Mouse (Mus musculus): ENCODE data around the gene Prmt1.

Prmt1 gene

GRCm38 (mm10) chr7:44983944-44984832, 2.2 kb downstream of the Prmt1 start:
- intact Hi-C loops (cut with DNase I), result loop anchor here (2.0 kb wide), 1 partner anchor 83 kb away; no protein-coding TSS in a partner anchor

- intact Hi-C loops (cut with DNase I), result loop anchor here (2.0 kb wide), 1 partner anchor 84 kb away; no protein-coding TSS in a partner anchor
These were observed 3.3 kb downstream of the Prmt1 start for GRCm38 (mm10) chr7:44983085-44983484.

- intact Hi-C loops (cut with DNase I), result no loop called here
These were observed 4.8 kb downstream of the Prmt1 start for GRCm38 (mm10) chr7:44981539-44981938.

GRCm38 (mm10) chr7:44978300-44978699, 8.1 kb downstream of the Prmt1 start:
- intact Hi-C loops (cut with DNase I), result no loop called here

- intact Hi-C loops (cut with DNase I), result no loop called here
These were observed 11.3 kb downstream of the Prmt1 start for GRCm38 (mm10) chr7:44975117-44975419.

GRCm38 (mm10) chr7:44974383-44975116, 11.8 kb downstream of the Prmt1 start, which contains the start of gene Cpt1c:
Cpt1c (minus strand) TSS chr7:44974851.
- intact Hi-C loops (cut with DNase I), result no loop called here

GRCm38 (mm10) chr7:44973415-44974130, 12.8 kb downstream of the Prmt1 start:
- intact Hi-C loops (cut with DNase I), result no loop called here

- intact Hi-C loops (cut with DNase I), result no loop called here
These were observed 15.2 kb downstream of the Prmt1 start for GRCm38 (mm10) chr7:44971142-44971541.

- intact Hi-C loops (cut with DNase I), result no loop called here
These were observed 16.1 kb downstream of the Prmt1 start for GRCm38 (mm10) chr7:44970231-44970691.

GRCm38 (mm10) chr7:44966638-44967037, 19.7 kb downstream of the Prmt1 start:
- intact Hi-C loops (cut with DNase I), result no loop called here

GRCm38 (mm10) chr7:44965975-44966374, 20.4 kb downstream of the Prmt1 start:
- intact Hi-C loops (cut with DNase I), result no loop called here

- intact Hi-C loops (cut with DNase I), result loop anchor here (5.0 kb wide), 1 partner anchor 38 kb away; the partner anchor contains the start of gene Ap2a1
These were observed 21.4 kb downstream of the Prmt1 start for GRCm38 (mm10) chr7:44964990-44965389.

GRCm38 (mm10) chr7:44962831-44963230, 23.5 kb downstream of the Prmt1 start:
- intact Hi-C loops (cut with DNase I), result loop anchor here (5.0 kb wide), 1 partner anchor 36 kb away; the partner anchor contains the start of gene Ap2a1

GRCm38 (mm10) chr7:44962337-44962736, 24.0 kb downstream of the Prmt1 start:
- intact Hi-C loops (cut with DNase I), result loop anchor here (5.0 kb wide), 1 partner anchor 35 kb away; the partner anchor contains the start of gene Ap2a1

- intact Hi-C loops (cut with DNase I), result loop anchor here (5.0 kb wide), 1 partner anchor 33 kb away; the partner anchor contains the start of gene Ap2a1
These were observed 25.9 kb downstream of the Prmt1 start for GRCm38 (mm10) chr7:44960512-44960910.

- intact Hi-C loops (cut with DNase I), result loop anchor here (5.0 to 10.0 kb wide), 2 partner anchors 33 to 55 kb away; partner anchors contain the start of gene Ap2a1
These were observed 26.4 kb downstream of the Prmt1 start for GRCm38 (mm10) chr7:44959874-44960511.

GRCm38 (mm10) chr7:44959281-44959680, 27.1 kb downstream of the Prmt1 start:
- intact Hi-C loops (cut with DNase I), result loop anchor here (10.0 kb wide), 1 partner anchor 54 kb away; no protein-coding TSS in a partner anchor

GRCm38 (mm10) chr7:44958208-44958607, 28.2 kb downstream of the Prmt1 start:
- intact Hi-C loops (cut with DNase I), result loop anchor here (10.0 kb wide), 1 partner anchor 53 kb away; no protein-coding TSS in a partner anchor

- intact Hi-C loops (cut with DNase I), result loop anchor here (10.0 kb wide), 1 partner anchor 53 kb away; no protein-coding TSS in a partner anchor
These were observed 29.1 kb downstream of the Prmt1 start for GRCm38 (mm10) chr7:44957183-44957835.

- intact Hi-C loops (cut with DNase I), result loop anchor here (10.0 kb wide), 1 partner anchor 51 kb away; no protein-coding TSS in a partner anchor
These were observed 30.1 kb downstream of the Prmt1 start for GRCm38 (mm10) chr7:44956266-44956665.
